Mouse (Mus musculus) heart, postnatal 0 days (tissue): Measurements from ENCODE around the gene Gm13279.

Experiments
- CTCF ChIP-seq: IDR thresholded peaks from 2 replicates; pipeline ENCODE4 v1.5.1; 2016; ENCODE audit warnings: antibody characterized with exemption, control low read depth, low read depth
- EP300 ChIP-seq: IDR thresholded peaks from 2 replicates; pipeline ENCODE4 v1.6.1; 2016; ENCODE audit warnings: antibody characterized with exemption, low read depth

DNA sequence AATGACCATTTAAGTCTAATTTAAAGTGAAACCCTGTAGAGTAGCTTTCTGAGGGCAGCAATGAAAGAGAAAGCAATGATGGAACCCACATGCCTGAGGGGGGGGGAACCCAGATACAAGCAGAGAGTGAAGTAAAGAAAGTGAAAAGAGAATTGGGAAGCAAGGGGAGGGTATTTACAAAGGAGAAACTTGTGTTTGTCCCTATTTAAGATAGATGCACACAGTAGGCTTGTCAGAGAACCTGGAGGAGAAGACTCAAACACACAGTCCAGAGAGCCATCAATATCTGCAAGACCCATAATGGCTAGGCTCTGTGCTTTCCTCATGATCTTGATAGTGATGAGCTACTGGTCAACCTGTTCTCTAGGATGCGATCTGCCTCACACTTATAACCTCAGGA is 22.5 kb downstream of the Gm13279 start, which contains the start of gene Ifna11:
- TF ChIP-seq CTCF (no peak), EP300 (no peak)
